Mouse (Mus musculus) monocyte, adult 2 months (primary cell): ENCODE results near the gene Zfp366.

Experiments used
- DNase-seq, 2 experiments: peaks; one replicate each; pipeline ENCODE4 v3.0.0; 2022; ENCODE audit warnings: low spot score in 2 of 2, low read depth in 1 of 2

Gene Zfp366

DNA sequence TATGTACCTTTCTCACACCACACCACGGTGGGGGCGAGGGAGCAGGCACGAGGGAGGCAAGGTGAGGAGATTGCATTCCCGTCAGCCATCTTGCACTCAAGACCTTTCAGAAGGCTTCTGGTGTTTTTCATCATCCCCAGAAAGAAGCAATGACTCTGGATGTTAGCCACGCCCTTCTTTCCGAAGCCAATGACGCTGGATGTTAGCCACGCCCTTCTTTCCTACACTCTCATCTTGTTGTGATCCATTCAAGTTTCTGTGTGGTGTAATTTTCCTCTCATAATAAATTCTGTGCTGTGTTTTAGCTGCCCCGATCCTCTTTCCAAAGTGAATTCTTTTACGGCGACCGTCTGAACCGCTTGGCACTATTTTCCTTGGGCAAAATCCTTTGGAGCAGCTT is 109.6 kb downstream of the Zfp366 start:
- DNase-seq, result no peak

DNA sequence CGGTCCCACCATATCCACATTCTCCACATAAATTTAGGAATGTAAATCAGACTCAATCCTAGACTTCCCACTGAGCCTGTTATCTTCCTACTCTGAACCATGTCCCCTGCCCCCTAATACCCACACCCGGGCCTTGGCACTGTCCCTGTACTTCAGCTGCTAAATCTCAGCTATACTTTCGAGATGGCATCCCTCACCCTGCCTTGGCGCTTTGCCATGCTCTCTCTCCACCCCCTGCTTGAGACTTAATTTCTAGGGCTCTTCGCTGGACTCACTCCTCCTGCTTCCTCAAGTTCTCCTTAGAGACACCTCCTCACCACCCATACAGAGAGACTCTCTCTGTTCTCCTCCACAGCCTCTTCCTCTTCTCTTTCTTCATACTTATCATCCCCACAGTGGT is 115.3 kb downstream of the Zfp366 start:
- DNase-seq, result no peak
